Mouse (Mus musculus) ZHBTc4 (cell line): ENCODE data around the gene Hdac1.

ENCODE experiments used
- DNase-seq: peaks from one replicate; pipeline ENCODE4 v3.0.0-alpha.2; 2011; ENCODE audit warnings: low read depth, low spot score

The Hdac1 gene

GRCm38 (mm10) chr4:129542592-129543141 lies at the start of gene Hdac1:
TSS of gene Hdac1 (minus strand) at chr4:129542713.
- peak; percentile 99 for DNase-seq

GRCm38 (mm10) chr4:129588865-129589264 lies 46.4 kb upstream of the Hdac1 start:
- DNase-seq, result no peak

GRCm38 (mm10) chr4:129586943-129587342 lies 44.4 kb upstream of the Hdac1 start:
- DNase-seq, result no peak

GRCm38 (mm10) chr4:129585773-129586172 lies 43.3 kb upstream of the Hdac1 start:
- no peak for DNase-seq

- DNase-seq, result peak; percentile 93
Measured at GRCm38 (mm10) chr4:129584884-129585608, 42.5 kb upstream of the Hdac1 start.

- DNase-seq, result no peak
Measured at GRCm38 (mm10) chr4:129584370-129584769, 41.9 kb upstream of the Hdac1 start.

- peak; percentile 77 for DNase-seq
Measured at GRCm38 (mm10) chr4:129582251-129582650, 39.7 kb upstream of the Hdac1 start.

GRCm38 (mm10) chr4:129580347-129580746 lies 37.8 kb upstream of the Hdac1 start:
- DNase-seq, result peak; percentile 75

GRCm38 (mm10) chr4:129578466-129578865 lies 36.0 kb upstream of the Hdac1 start, which contains the start of gene Fam167b:
TSS of gene Fam167b (minus strand) at chr4:129578549.
- DNase-seq, result no peak

- no peak for DNase-seq
Measured at GRCm38 (mm10) chr4:129577688-129578087, 35.2 kb upstream of the Hdac1 start.

GRCm38 (mm10) chr4:129576863-129577491 lies 34.5 kb upstream of the Hdac1 start:
- peak; percentile 75 for DNase-seq

GRCm38 (mm10) chr4:129575171-129575844 lies 32.8 kb upstream of the Hdac1 start:
- no peak for DNase-seq

- DNase-seq, result no peak
Measured at GRCm38 (mm10) chr4:129573430-129573829, 30.9 kb upstream of the Hdac1 start, which contains the start of gene Lck. TSS of gene Lck (minus strand) at chr4:129573641.

GRCm38 (mm10) chr4:129573093-129573370 lies 30.5 kb upstream of the Hdac1 start:
- no peak for DNase-seq

GRCm38 (mm10) chr4:129572236-129573092 lies 30.0 kb upstream of the Hdac1 start:
- DNase-seq, result no peak

- peak; percentile 19 for DNase-seq
Measured at GRCm38 (mm10) chr4:129571551-129572084, 29.1 kb upstream of the Hdac1 start.

GRCm38 (mm10) chr4:129570028-129570427 lies 27.5 kb upstream of the Hdac1 start:
- no peak for DNase-seq

- DNase-seq, result no peak
Measured at GRCm38 (mm10) chr4:129568366-129568765, 25.9 kb upstream of the Hdac1 start.

GRCm38 (mm10) chr4:129565139-129565538 lies 22.6 kb upstream of the Hdac1 start:
- DNase-seq, result no peak

GRCm38 (mm10) chr4:129563718-129564117 lies 21.2 kb upstream of the Hdac1 start:
- no peak for DNase-seq

GRCm38 (mm10) chr4:129561184-129561583 lies 18.7 kb upstream of the Hdac1 start:
- DNase-seq, result no peak
